Mouse (Mus musculus) kidney, postnatal 36 days (tissue): ENCODE results near the gene Ctnna3.
"Not testable (repeated sequence)": the region's sequence is repeated elsewhere in the genome, so short reads cannot be mapped to it uniquely, and the experiment has no call there.

Experiments
- DNase-seq, 2 experiments: peaks; one replicate each; pipeline ENCODE4 v3.0.0; 2021 to 2022; ENCODE audit warnings: mixed read lengths in 2 of 2

The Ctnna3 gene

GRCm38 (mm10) chr10:63429785-63430305 is at the start of gene Ctnna3:
Gene Ctnna3, plus strand, starts transcription at chr10:63430098.
- peak; percentile 92 to 93 for DNase-seq

DNA sequence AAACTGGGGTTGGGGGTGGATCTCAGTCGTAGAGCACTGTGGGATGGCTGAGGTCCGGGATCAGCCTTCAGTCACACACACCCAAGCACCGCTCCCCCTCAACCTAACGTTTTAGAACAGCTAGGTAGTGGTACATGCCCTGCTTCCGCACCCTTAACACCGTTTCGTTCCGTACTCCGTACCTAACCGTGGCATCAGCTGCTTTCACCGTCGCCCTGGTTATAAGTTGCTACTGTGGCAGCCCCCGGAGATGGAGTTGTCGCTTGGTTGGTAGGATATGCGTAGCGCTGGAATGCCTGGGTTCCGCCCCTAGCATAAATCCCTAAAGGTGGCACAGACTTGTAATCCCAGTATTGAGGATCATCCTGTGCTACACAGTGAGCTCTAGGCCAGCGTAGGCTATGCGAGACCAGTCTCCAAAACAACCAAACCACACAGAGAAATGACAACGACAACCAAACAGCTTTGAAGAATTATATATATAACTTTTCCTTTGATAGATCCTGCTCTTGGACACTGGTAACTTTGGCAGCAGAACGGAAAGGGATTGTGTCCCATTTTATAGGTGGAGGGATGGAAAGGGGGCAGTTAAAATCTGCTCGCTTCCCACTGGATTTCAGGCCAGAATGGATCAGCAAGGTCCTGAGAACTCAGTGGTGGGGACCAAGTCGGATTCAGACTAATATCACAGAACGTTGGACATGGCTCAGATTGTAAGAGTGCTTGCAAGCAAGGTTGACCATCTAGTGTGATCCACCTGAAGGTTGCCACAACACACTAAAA is 48.2 kb upstream of the Ctnna3 start, which contains the start of gene Sirt1:
TSS of gene Sirt1 (minus strand) at position 207 of the 783 bp plus-strand sequence.
- DNase-seq, result no peak

DNA sequence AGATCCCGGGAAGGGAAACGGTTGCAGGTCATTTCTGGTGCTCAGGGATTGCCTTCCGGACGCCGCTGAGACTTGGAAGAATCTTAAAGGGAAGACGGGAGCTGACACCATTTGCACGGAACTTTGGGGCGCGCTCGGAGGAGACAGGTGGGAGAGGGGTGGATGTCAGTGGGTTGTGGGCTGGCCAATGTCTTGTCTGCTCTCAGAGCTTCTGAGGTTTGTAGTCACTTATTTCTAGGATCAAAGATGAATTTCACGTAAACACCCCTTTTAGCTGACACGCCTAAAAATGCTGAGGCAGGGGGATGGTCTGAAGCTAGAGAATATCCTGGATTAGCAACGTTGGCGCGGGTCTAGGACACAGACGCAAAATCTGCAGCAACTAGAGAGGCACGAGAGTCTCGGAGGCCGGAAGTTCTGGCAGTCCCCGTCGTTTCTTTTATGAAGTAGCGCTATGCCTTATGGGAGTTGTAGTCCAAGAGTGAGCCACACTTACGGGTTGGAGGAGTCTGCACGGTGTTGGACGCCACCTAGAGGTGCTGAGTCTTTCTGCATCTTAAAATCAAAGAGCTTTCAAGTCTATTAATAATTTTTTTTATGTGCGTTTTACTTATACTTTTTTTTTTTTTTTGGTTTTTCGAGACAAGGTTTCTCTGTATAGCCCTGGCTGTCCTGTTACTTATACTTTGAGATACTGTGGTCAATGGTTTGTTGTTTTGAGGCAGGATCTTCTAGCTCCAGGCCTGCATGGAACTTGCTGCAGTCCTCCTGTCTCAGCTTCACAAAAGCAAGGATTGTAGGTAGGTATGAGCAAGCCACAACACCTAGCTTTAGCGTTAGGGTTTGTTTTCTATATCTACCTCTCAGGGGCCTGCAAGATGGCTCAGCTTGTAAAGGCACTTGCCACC is 47.3 kb upstream of the Ctnna3 start, which contains the start of gene Dnajc12:
TSS of gene Dnajc12 (plus strand) at position 72 of the 908 bp plus-strand sequence.
- peak; percentile 88 to 94 for DNase-seq

DNA sequence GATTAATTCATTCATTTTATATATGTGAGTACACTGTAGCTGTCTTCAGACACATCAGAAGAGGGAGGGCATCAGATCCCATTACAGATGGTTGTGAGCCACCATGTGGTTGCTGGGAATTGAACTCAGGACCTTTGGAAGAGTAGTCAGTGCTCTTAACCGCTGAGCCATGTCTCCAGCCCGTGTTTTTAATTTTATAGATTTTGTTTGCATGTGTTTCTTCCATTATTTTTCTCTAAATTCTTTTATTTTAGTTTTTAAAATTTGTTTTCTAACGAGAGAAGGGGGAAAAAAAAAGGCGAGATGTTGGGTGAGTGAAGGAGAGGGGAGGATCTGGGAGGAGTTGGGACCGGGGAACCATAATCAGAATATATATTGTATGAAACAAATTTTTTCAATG is 44.0 kb upstream of the Ctnna3 start:
- not testable (repeated sequence) for DNase-seq

DNA sequence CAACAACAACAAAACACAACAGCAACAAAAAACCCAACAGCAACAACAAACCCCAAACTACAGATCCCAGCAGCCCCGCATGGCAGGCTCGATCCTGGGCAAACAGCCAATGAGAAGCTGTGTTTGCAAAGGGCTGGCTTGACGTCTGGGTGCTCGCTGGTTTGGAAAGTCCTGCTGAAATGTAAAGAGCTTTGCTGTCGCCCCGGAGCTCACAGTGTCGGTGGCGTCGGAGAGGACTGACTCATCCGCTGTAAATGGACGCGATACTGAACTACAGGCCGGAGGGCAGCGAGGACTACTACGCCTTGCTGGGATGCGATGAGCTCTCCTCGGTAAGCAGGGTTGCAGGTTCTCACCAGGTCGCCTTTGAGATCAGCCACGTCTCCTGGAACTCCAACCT is 43.5 kb upstream of the Ctnna3 start:
- DNase-seq, result peak; percentile 92

DNA sequence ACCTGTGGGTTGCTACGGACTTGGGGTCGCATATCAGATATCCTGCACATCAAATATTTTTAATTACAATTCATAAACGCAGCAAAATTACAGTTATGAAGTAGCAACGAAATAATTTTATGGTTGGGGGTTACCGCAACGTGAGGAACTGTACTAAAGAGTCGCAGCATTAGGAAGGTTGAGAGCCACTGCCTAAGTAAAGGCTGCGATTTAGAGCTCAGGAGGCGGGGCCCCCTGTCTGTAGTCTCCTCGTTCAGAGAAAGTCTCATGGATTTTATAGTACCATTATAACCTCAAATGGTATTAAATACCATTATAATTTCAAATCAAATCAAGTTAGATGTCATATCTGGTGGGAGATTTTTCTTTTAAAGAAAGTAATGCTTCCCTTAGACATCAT is 42.9 kb upstream of the Ctnna3 start:
- peak in 1 of 2 experiments; percentile 44 for DNase-seq

DNA sequence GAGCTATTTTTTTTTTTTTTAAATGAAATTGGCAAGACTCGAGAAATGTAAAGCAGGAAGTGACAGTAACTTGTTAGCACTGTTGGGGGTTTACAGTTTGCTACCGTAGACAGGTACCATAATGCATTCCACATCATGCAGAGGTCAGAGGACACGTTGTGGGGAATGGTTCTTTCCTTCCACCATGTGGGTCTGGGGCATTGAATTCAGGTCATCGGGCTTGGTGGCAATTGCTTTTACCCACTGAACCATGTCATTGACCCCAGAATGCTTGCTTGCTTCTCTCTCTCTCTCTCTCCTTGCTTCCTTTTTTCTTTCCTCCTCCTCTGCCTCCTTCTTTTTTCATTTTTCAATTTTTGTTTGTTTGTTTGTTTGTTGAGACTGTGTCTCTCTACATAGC is 41.0 kb upstream of the Ctnna3 start:
- peak in 1 of 2 experiments; percentile 58 for DNase-seq

DNA sequence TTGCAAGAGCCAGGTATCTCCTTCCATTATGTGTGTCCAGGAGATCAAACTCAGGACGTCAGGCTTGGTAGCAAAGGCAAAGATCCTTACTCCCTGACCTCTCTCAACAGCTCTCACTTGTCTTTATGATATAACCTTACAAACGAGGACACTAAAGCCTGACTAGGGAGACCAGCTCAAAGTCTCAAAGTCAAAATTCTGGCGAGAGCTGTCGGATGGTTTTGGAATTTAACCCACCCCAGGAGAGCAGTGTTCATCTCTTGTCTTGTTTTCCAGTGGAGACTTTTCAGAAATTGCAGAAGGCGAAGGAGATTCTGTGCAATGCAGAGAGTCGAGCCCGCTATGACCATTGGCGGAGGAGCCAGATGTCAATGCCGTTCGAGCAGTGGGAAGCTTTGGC is 32.9 kb upstream of the Ctnna3 start:
- peak; percentile 51 to 67 for DNase-seq

DNA sequence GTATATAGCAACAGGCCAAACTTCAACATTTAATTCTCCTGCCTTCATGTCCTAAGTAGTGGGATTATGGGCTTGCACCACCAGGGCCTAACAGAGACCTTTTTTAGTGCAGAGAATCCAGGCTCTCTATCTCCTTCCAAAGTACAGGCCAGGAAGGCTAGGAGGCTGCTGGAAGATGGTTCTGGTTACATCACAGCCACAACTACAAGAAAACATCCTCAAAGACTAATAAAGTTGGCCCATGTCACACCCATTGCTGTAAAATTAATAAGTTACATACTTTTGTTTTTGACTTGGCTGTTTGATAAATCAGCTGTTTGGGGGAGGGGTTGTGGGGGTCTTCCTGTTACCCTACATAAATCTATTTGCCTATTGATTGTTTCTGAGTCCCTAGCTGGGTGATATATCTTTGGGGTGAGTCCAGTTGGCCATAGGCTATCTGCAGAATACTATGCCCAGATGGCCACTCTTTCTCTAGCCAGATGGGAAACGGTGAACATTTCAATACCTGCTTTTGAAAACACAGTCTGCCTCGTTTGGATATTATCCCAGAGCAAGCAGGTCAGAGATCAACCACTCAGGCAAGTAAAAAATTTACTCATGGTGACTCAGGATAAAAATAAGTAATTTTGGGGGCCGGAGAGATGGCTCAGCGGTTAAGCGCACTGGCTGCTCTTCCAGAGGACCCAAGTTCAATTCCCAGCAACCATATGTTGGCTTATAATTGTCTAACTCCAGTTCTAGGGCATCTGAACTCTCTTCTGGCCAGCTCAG is 27.0 kb upstream of the Ctnna3 start:
- DNase-seq, result peak; percentile 44 to 70

GRCm38 (mm10) chr10:63403636-63404035 is 26.3 kb upstream of the Ctnna3 start:
- DNase-seq, result peak; percentile 81 to 88

- DNase-seq, result no peak
Observed at GRCm38 (mm10) chr10:63410162-63410956, 19.5 kb upstream of the Ctnna3 start.

DNA sequence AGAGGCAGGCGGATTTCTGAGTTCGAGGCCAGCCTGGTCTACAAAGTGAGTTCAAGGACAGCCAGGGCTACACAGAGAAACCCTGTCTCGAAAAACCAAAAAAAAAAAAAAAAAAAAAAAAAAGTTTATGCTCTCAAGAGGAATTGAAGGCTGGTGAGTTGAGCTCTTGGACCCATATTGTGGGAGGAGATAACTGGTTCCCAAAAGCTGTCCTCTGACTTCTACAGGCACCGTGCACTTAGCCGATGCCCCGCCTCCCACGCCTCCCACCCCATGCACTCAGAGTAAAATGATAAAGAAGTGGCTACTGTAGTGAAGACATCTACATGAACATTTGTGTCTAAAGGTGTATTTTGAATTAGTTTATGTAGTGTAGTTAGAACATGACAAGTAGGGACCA is 18.2 kb upstream of the Ctnna3 start:
- DNase-seq, result not testable (repeated sequence)

DNA sequence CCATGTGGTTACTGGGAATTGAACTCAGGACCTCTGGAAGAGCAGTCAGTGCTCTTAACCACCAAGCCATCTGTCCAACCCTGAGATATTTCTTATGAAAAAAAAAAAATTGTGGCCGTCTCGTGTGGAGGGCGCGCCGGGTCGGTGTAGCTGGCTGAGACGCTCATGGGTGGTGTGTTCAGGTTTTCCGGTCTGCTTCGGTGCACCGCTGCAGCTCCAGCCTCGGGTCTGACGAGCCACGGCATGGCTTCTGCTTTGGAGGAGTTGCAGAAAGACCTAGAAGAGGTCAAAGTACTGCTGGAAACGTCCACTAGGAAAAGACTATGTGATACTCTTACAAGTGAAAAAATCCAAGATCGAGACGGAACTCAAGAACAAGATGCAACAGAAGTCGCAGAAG is 17.1 kb upstream of the Ctnna3 start:
- DNase-seq, result peak in 1 of 2 experiments; percentile 42

DNA sequence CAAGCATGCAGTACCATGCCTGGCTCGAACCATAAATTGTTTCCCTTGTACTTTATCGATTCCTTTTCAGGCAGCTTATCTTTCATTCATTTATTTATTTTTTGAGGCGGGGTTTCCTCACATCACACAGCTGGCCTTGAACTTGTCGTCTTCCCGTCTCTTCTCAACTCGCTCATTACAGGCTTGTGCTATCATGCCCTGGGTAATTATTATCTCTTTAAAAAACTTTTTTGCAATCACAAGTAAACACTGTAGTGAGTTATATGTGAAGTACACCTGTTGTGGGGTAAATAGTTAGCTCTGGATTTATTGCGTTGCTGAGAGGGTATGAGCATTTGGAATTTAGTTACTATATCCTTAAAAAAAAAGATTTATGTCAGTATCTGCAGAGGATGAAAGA is 14.6 kb upstream of the Ctnna3 start:
- DNase-seq, result no peak

DNA sequence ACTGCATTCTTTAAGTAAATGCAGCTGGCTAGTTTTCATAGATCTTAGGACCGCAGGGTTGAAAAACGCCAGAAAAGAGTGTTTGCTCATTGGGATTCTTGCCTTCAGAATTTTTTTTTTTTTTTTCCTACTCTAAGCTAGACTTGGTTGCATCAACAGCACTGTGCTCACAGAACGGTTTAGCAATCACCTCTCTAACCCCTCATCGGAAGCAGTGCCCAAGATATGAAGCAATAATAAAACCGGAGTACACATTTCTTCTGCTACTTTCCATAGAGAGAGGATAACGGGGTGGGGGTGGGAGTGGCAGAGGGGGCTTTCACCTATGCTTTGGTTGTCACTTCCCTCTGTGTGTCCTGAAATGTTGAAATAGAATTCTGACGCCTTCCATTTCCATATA is 14.0 kb upstream of the Ctnna3 start:
- no peak for DNase-seq

DNA sequence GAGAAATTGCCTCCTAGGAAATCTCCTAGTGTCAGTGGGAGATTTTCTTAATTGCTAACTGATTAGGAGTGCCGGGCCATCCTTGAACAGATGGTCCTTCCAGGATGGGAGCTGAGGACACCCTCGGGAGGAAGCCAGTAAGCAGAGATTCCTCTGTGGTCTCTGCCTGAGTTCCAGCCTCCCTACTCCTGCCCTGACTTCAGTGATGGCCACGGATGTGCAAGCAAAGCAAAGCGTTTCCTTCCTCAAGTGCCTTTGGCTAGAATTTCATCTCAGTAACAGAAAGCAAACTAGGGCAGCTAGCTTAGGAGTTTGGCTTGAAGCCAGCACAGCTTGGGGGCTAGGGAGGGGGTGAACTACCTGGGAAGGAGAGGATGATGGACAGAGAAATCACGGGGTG is 12.8 kb upstream of the Ctnna3 start:
- DNase-seq, result no peak

- peak; percentile 47 to 81 for DNase-seq
Observed at GRCm38 (mm10) chr10:63421739-63422735, 7.9 kb upstream of the Ctnna3 start, which contains the start of gene Gm7075. Gene Gm7075, minus strand, starts transcription at chr10:63421789.

DNA sequence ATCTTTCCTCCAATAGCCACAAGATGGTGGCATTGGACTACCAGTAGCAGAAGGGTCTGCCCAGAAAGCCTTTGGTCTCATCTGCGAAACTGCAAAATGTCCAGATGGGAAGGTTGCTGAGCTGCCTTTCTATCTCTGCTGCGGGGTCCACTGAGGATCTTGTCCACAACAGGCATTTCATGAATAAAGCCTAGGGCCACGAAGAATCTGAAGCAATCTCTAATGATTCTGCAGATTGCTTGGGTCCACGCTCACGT is 7.2 kb upstream of the Ctnna3 start:
- no peak for DNase-seq

- no peak for DNase-seq
Observed at GRCm38 (mm10) chr10:63423591-63424474, 6.1 kb upstream of the Ctnna3 start.

DNA sequence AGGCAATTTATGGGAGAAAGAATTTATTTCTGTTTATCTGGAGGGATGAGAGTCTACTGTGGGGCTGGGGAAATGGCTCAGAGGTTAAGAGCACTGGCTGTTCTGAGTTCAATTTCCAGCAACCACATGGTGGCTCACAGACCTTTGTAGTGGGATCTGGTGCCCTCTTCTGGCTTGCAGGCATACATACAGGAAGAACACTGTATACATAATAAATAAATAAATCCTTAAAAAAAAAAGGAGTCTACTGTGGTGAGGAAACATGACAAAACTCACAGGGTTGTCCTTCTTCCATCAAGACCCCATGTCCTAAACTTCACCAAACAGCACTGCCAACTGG is 5.5 kb upstream of the Ctnna3 start:
- peak; percentile 60 to 74 for DNase-seq
